Mouse (Mus musculus) kidney, embryonic 16.5 days (tissue): ENCODE data around the gene Slc5a10. TPM values are rescaled to one million over a fixed set of nuclear protein-coding genes. Genes with fewer than 3 reads are reported as not detected.
A peak's percentile ranks its signal among the peaks of the same experiment; 100 is the strongest.

ENCODE experiments used
- ATAC-seq: fragments of 200-750 bp; cut with Nextera tagmentation; 2 replicates; pipeline ENCODE4 v1.8.0; 2017; ENCODE audit warnings: moderate TSS enrichment; ENCODE audit not compliant: low FRiP score, low TSS enrichment
- H3K27ac ChIP-seq: fragments of 300-500 bp; sonication (generic); 2 replicates; pipeline ENCODE4 v1.5.1; 2014; ENCODE audit warnings: low read length
- H3K27me3 ChIP-seq: fragments of 300-500 bp; sonication (generic); 2 replicates; pipeline ENCODE4 v1.6.1; 2014; ENCODE audit warnings: low read length, control low read depth, mixed read lengths; ENCODE audit not compliant: insufficient read depth
- H3K36me3 ChIP-seq: fragments of 300-500 bp; sonication (generic); 2 replicates; pipeline ENCODE4 v1.6.1; 2014; ENCODE audit warnings: low read length, control low read depth, mixed read lengths; ENCODE audit not compliant: insufficient read depth
- H3K4me1 ChIP-seq: fragments of 300-500 bp; sonication (generic); 2 replicates; pipeline ENCODE4 v1.6.1; 2014; ENCODE audit warnings: low read length, control low read depth, mixed read lengths; ENCODE audit not compliant: insufficient read depth
- H3K4me2 ChIP-seq: fragments of 300-500 bp; sonication (generic); replicated peaks from 2 replicates; pipeline ENCODE4 v1.6.1; 2014; ENCODE audit warnings: low read depth, low read length
- H3K4me3 ChIP-seq: fragments of 300-500 bp; sonication (generic); 2 replicates; pipeline ENCODE4 v1.5.1; 2014; ENCODE audit warnings: mild to moderate bottlenecking, low read length
- H3K9ac ChIP-seq: fragments of 300-500 bp; sonication (generic); replicated peaks from 2 replicates; pipeline ENCODE4 v1.6.1; 2014; ENCODE audit warnings: low read length
- H3K9me3 ChIP-seq: fragments of 300-500 bp; sonication (generic); 2 replicates; pipeline ENCODE4 v1.6.1; 2016; ENCODE audit warnings: low read length, control low read depth
- WGBS: fragments of 180-500 bp; shearing (Covaris S2); extraction: QIAGEN DNeasy Blood & Tissue Kit; methylation state at CpG from one replicate; pipeline ENCODE4 v1.1.7; 2014; 5-methylcytosine and 5-hydroxymethylcytosine counted together
- polyA plus RNA-seq: library from polyadenylated mRNA; unstranded; fragments of >200 nt; fragmentation: Nextera tagmentation; extraction: Ambion mirVana; gene quantifications from 2 replicates; pipeline ENCODE4 v1.2.1, GENCODE M21; 2015

Gene Slc5a10
- polyA plus RNA-seq, 1 experiment from 2014 or later = 1.1 TPM

GRCm38 (mm10) chr11:61686906-61687453, 33.6 kb downstream of the Slc5a10 start:
- no peaks in the 10 kb centered on the region for H3K9me3 ChIP-seq
- H3K36me3 ChIP-seq = no peaks in the 10 kb centered on the region
- no peak overlapping the region for H3K27ac ChIP-seq
- H3K27me3 ChIP-seq = peaks cover 24% of the 10 kb centered on the region
- WGBS = 58% methylated on average over 10 of the region's 10 CpGs
- H3K4me2 ChIP-seq = no peak overlapping the region
- H3K4me1 ChIP-seq = peaks cover 7% of the 10 kb centered on the region
- H3K4me3 ChIP-seq = no peak overlapping the region
- no peak for ATAC-seq
- H3K9ac ChIP-seq = no peak overlapping the region

GRCm38 (mm10) chr11:61686141-61686540, 34.5 kb downstream of the Slc5a10 start:
- H3K4me1 ChIP-seq = peaks cover 7% of the 10 kb centered on the region
- H3K9me3 ChIP-seq = no peaks in the 10 kb centered on the region
- no peak overlapping the region for H3K9ac ChIP-seq
- ATAC-seq = no peak
- peaks cover 24% of the 10 kb centered on the region for H3K27me3 ChIP-seq
- no peak overlapping the region for H3K4me3 ChIP-seq
- no peak overlapping the region for H3K27ac ChIP-seq
- H3K36me3 ChIP-seq = no peaks in the 10 kb centered on the region
- WGBS = 36% methylated on average over 2 of the region's 2 CpGs
- H3K4me2 ChIP-seq = no peak overlapping the region

- H3K4me2 ChIP-seq = peak overlapping the region; percentile 65
- ATAC-seq = no peak
- peaks cover 7% of the 10 kb centered on the region for H3K4me1 ChIP-seq
- H3K9me3 ChIP-seq = no peaks in the 10 kb centered on the region
- no peak overlapping the region for H3K27ac ChIP-seq
- WGBS = 61% methylated on average over 8 of the region's 8 CpGs
- peaks cover 24% of the 10 kb centered on the region for H3K27me3 ChIP-seq
- H3K36me3 ChIP-seq = no peaks in the 10 kb centered on the region
- H3K4me3 ChIP-seq = peak overlapping the region; percentile 51; the same call in 1 of the 2 replicates
- H3K9ac ChIP-seq = 0 out of 2 replicates have a peak overlapping the region, but pooled peaks have one; percentile 48
Observed at GRCm38 (mm10) chr11:61685119-61685725, 35.4 kb downstream of the Slc5a10 start.

GRCm38 (mm10) chr11:61683907-61684731, 36.5 kb downstream of the Slc5a10 start, which contains the start of gene Fam83g:
TSS of gene Fam83g (plus strand) at chr11:61684091.
- 0 out of 2 replicates have a peak within 1 kb of the TSS, but pooled peaks have one; percentile 30 for H3K27ac ChIP-seq
- H3K36me3 ChIP-seq = no peaks in the 10 kb centered on the region
- peak within 1 kb of the TSS; percentile 65 for H3K4me2 ChIP-seq
- peak within 1 kb of the TSS; percentile 51 for H3K4me3 ChIP-seq
- peak within 1 kb of the TSS; percentile 48 for H3K9ac ChIP-seq
- no peaks in the 10 kb centered on the region for H3K9me3 ChIP-seq
- peaks cover 24% of the 10 kb centered on the region for H3K27me3 ChIP-seq
- ATAC-seq = peak; percentile 73
- peaks cover 7% of the 10 kb centered on the region for H3K4me1 ChIP-seq
- WGBS = under 1% methylated on average over 74 of the region's 76 CpGs

- Histone ChIP-seq H3K9me3 (no peaks in the 10 kb centered on the region), H3K9ac (no peak overlapping the region), H3K27ac (no peak overlapping the region), H3K4me2 (no peak overlapping the region), H3K36me3 (no peaks in the 10 kb centered on the region), H3K27me3 (peaks cover 14% of the 10 kb centered on the region), H3K4me1 (peaks cover 21% of the 10 kb centered on the region), H3K4me3 (no peak overlapping the region)
- 71% methylated on average over 4 of the region's 4 CpGs for WGBS
- ATAC-seq = no peak
Observed at GRCm38 (mm10) chr11:61679091-61679866, 41.3 kb downstream of the Slc5a10 start.

GRCm38 (mm10) chr11:61677709-61678108, 42.9 kb downstream of the Slc5a10 start:
- WGBS = 86% methylated on average over 4 of the region's 4 CpGs
- Histone ChIP-seq H3K4me2 (no peak overlapping the region), H3K9ac (no peak overlapping the region), H3K4me1 (peaks cover 14% of the 10 kb centered on the region), H3K36me3 (no peaks in the 10 kb centered on the region), H3K9me3 (no peaks in the 10 kb centered on the region), H3K27ac (no peak overlapping the region), H3K27me3 (peaks cover 3% of the 10 kb centered on the region; the same call in 1 of the 2 replicates), H3K4me3 (no peak overlapping the region)
- no peak for ATAC-seq

- Histone ChIP-seq H3K27ac (no peak overlapping the region), H3K4me1 (peaks cover 14% of the 10 kb centered on the region), H3K4me2 (no peak overlapping the region), H3K4me3 (no peak overlapping the region), H3K27me3 (peaks cover 3% of the 10 kb centered on the region; the same call in 1 of the 2 replicates), H3K9ac (no peak overlapping the region), H3K9me3 (no peaks in the 10 kb centered on the region), H3K36me3 (no peaks in the 10 kb centered on the region)
- no peak for ATAC-seq
- 74% methylated on average over 7 of the region's 7 CpGs for WGBS
Observed at GRCm38 (mm10) chr11:61676216-61676854, 44.3 kb downstream of the Slc5a10 start.

GRCm38 (mm10) chr11:61675332-61675731, 45.3 kb downstream of the Slc5a10 start:
- Histone ChIP-seq H3K36me3 (no peaks in the 10 kb centered on the region), H3K4me2 (no peak overlapping the region), H3K27ac (no peak overlapping the region), H3K9me3 (no peaks in the 10 kb centered on the region), H3K9ac (0 out of 2 replicates have a peak overlapping the region, but pooled peaks have one; percentile 28), H3K4me3 (no peak overlapping the region), H3K27me3 (peaks cover 3% of the 10 kb centered on the region; the same call in 1 of the 2 replicates), H3K4me1 (peaks cover 14% of the 10 kb centered on the region)
- 44% methylated on average over 2 of the region's 2 CpGs for WGBS
- no peak for ATAC-seq

GRCm38 (mm10) chr11:61674839-61675159, 45.8 kb downstream of the Slc5a10 start:
- Histone ChIP-seq H3K4me3 (no peak overlapping the region), H3K27ac (no peak overlapping the region), H3K36me3 (no peaks in the 10 kb centered on the region), H3K9me3 (no peaks in the 10 kb centered on the region), H3K4me1 (peaks cover 14% of the 10 kb centered on the region), H3K9ac (0 out of 2 replicates have a peak overlapping the region, but pooled peaks have one; percentile 28), H3K4me2 (0 out of 2 replicates have a peak overlapping the region, but pooled peaks have one; percentile 6), H3K27me3 (peaks cover 3% of the 10 kb centered on the region; the same call in 1 of the 2 replicates)
- peak; percentile 60; the same call in 1 of the 2 replicates for ATAC-seq
- 4% methylated on average over 8 of the region's 8 CpGs for WGBS
